Mouse (Mus musculus): Measurements from ENCODE around the gene Klrb1a. TPM values are rescaled to one million over a fixed set of nuclear protein-coding genes. Genes with fewer than 3 reads are reported as not detected.

Klrb1a gene
- polyA plus RNA-seq, 1 experiment: not detected

DNA sequence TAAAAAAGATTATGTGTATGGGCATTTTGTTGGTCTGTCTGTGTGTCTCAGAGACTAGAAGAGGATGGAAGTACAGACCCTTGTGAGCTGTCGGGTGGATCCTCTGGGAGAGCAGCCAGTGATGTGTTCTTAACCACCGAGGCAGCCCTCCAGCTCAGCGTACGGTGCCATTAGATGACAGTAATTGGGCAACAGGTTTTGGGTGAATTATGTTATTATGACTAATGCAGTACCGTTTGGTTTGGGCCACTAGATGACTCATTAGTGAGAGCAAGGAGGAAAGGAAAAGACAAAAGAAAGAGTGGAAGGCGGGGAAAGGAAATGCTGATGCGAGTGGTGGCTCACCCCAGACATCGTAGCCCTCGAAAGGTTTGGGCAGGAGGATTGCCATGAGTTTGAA, 28.7 kb downstream of the Klrb1a start:
- Histone ChIP-seq H3ac (ENCODE audit: control insufficient read depth, insufficient read length, low read depth) (no peak overlapping the region), H3K79me3 (ENCODE audit: low read depth) (no peaks in the 10 kb centered on the region)
- TF ChIP-seq FOSL1 (IDR thresholded peaks at IDR 0.05; ENCODE audit: insufficient read depth, low read length, poor library complexity, severe bottlenecking) (no peak), CEBPB (IDR thresholded peaks at IDR 0.05; ENCODE audit: low read depth) (peak; percentile 44)

DNA sequence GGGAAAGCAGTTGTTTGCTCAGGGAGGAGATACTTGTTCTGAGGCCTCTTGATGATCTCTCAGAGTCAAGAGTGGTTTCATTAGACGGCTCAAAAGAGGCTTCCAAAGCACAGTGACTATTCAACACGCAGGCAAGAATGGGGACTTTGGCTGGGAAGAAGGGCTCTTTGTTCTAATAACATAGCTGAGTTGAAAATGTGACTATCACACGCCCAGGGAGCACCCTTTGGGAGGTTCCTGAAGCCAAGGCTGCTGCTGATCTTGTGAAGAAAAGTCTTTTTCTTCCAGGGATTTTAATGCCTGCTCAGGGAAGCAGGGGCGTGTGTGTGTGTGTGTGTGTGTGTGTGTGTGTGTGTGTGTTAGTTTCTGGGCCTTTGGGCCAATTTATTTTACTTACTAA, 33.9 kb downstream of the Klrb1a start:
- Histone ChIP-seq H3K4me3 (ENCODE audit: insufficient read depth, poor library complexity, severe bottlenecking) (no peak overlapping the region), H3K27me3 (ENCODE audit: control insufficient read depth, insufficient read depth, insufficient read length) (no peaks in the 10 kb centered on the region), H3ac (ENCODE audit: control insufficient read depth, insufficient read length, low read depth) (no peak overlapping the region), H3K36me3 (ENCODE audit: control insufficient read depth, insufficient read depth) (no peaks in the 10 kb centered on the region), H3K79me2 (ENCODE audit: control insufficient read depth, insufficient read depth) (no peaks in the 10 kb centered on the region), H3K79me3 (ENCODE audit: low read depth) (no peaks in the 10 kb centered on the region)
- TF ChIP-seq CEBPB (IDR thresholded peaks at IDR 0.05; ENCODE audit: low read depth): no peak

More for the DNA sequence above, 28.7 kb downstream of the Klrb1a start:
- Histone ChIP-seq H3K79me2 (ENCODE audit: control insufficient read depth, insufficient read depth) (no peaks in the 10 kb centered on the region), H3K36me3 (ENCODE audit: control insufficient read depth, insufficient read depth) (no peaks in the 10 kb centered on the region), H3K4me3 (ENCODE audit: insufficient read depth, poor library complexity, severe bottlenecking) (no peak overlapping the region), H3K27me3 (ENCODE audit: control insufficient read depth, insufficient read depth, insufficient read length) (no peaks in the 10 kb centered on the region)

DNA sequence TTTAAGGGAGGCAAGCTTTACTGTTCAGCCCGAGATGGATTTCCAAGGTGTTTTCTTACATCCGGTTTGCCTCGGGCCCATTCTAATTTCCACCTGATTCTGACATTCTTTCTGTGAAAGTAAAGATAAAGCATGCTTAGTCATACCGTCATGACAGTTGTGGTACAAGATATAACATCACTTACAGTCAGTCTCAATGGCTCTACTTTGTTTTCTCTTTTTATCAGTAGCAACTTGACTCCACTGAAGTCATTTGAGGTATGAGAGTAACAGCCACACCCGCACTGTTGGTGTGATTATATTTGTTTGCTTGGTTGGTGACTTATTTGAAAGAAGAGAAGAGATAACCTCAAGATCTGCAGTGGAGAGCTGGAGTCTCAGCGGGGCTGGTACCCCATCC, 35.7 kb downstream of the Klrb1a start:
- Histone ChIP-seq H3ac (ENCODE audit: control insufficient read depth, insufficient read length, low read depth) (no peak overlapping the region), H3K4me3 (ENCODE audit: insufficient read depth, poor library complexity, severe bottlenecking) (no peak overlapping the region), H3K27me3 (ENCODE audit: control insufficient read depth, insufficient read depth, insufficient read length) (no peaks in the 10 kb centered on the region), H3K79me3 (ENCODE audit: low read depth) (no peaks in the 10 kb centered on the region), H3K36me3 (ENCODE audit: control insufficient read depth, insufficient read depth) (no peaks in the 10 kb centered on the region), H3K79me2 (ENCODE audit: control insufficient read depth, insufficient read depth) (no peaks in the 10 kb centered on the region)
- TF ChIP-seq FOSL1 (IDR thresholded peaks at IDR 0.05; ENCODE audit: insufficient read depth, low read length, poor library complexity, severe bottlenecking): no peak
- no peak for TF ChIP-seq USF1 (IDR thresholded peaks at IDR 0.05; ENCODE audit: low read depth)
- no peak for TF ChIP-seq MYOD1 (IDR thresholded peaks at IDR 0.05; ENCODE audit: control insufficient read depth, insufficient read length, low read depth)
- no peak for TF ChIP-seq CTCF (IDR thresholded peaks at IDR 0.05; ENCODE audit: control insufficient read depth, insufficient read depth, insufficient read length)
- no peak for TF ChIP-seq MAX (IDR thresholded peaks at IDR 0.05)
- no peak for TF ChIP-seq CEBPB (IDR thresholded peaks at IDR 0.05; ENCODE audit: low read depth)
- TF ChIP-seq MYOG (IDR thresholded peaks at IDR 0.05; ENCODE audit: control insufficient read depth, extremely low read depth, insufficient read length): no peak

DNA sequence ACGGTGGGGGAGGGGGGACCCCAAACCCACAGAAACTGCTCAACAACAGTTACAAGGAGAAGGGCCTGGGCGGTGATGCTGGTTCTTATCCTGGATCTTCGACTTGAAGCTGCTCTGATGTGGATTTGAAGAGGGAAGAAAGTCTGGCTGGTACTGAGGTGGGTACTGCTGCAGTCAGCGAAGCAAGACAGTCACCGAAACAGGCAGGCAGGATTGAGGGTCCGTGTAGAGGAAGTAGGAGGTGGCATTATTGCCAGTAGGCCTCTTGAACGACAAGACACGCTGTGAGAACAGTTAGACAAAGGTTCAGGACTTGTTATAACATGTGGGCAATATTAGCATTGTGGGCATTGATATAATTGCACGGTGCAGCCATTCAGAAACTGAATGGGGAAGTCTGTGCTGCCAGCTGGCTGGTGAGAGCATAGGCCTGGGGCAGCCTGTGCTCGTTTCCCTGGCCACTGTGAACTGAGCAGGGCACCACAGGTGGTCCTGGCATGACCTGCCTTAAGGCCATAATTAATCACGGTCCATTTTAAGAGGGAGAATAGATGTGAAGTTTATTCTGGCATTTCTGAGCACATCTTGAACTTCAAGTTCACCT, 37.6 kb downstream of the Klrb1a start:
- Histone ChIP-seq H3K27me3 (ENCODE audit: control insufficient read depth, insufficient read depth, insufficient read length) (no peaks in the 10 kb centered on the region), H3K79me2 (ENCODE audit: control insufficient read depth, insufficient read depth) (no peaks in the 10 kb centered on the region), H3K36me3 (ENCODE audit: control insufficient read depth, insufficient read depth) (no peaks in the 10 kb centered on the region), H3ac (ENCODE audit: control insufficient read depth, insufficient read length, low read depth) (no peak overlapping the region), H3K79me3 (ENCODE audit: low read depth) (no peaks in the 10 kb centered on the region), H3K4me3 (ENCODE audit: insufficient read depth, poor library complexity, severe bottlenecking) (no peak overlapping the region)
- no peak for TF ChIP-seq CEBPB (IDR thresholded peaks at IDR 0.05; ENCODE audit: low read depth)
- TF ChIP-seq MYOG (IDR thresholded peaks at IDR 0.05; ENCODE audit: control insufficient read depth, extremely low read depth, insufficient read length): no peak
- TF ChIP-seq USF1 (IDR thresholded peaks at IDR 0.05; ENCODE audit: low read depth): no peak
- TF ChIP-seq MAX (IDR thresholded peaks at IDR 0.05): no peak
- TF ChIP-seq MYOD1 (IDR thresholded peaks at IDR 0.05; ENCODE audit: control insufficient read depth, insufficient read length, low read depth): no peak
- TF ChIP-seq FOSL1 (IDR thresholded peaks at IDR 0.05; ENCODE audit: insufficient read depth, low read length, poor library complexity, severe bottlenecking): no peak
- no peak for TF ChIP-seq CTCF (IDR thresholded peaks at IDR 0.05; ENCODE audit: control insufficient read depth, insufficient read depth, insufficient read length)

DNA sequence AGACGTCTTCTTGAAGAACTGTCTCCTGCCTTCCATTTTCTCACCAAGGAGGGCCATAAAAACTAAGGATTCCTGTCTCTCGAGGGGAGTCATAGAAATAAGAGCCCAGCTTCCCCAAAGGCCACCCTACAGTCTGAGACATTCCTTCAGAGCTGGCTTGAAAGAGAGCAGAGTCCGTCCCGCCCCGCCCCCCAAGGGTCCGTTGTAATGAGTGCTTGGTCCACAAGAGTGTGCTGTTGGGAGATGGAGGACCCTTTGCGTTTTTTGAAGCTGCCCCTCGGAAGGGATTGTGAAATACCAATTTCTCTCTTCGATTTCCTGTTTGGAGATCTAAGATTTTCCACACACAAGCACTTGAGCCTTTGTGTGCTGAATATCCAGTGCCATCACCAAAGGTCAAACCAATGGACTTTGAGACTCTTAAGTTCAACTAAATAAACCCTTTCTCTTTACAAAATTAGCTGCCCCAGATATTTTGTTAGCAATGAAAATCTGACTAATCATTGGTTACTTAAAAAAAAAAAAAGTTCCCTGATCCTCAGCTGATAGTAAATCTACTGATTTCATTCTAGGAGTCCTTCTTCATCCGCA, 39.2 kb downstream of the Klrb1a start:
- no peaks in the 10 kb centered on the region for H3K36me3 ChIP-seq (ENCODE audit: control insufficient read depth, insufficient read depth)
- no peak overlapping the region for H3ac ChIP-seq (ENCODE audit: control insufficient read depth, insufficient read length, low read depth)
- no peaks in the 10 kb centered on the region for H3K79me2 ChIP-seq (ENCODE audit: control insufficient read depth, insufficient read depth)
- H3K27me3 ChIP-seq (ENCODE audit: control insufficient read depth, insufficient read depth, insufficient read length): no peaks in the 10 kb centered on the region
- H3K4me3 ChIP-seq (ENCODE audit: insufficient read depth, poor library complexity, severe bottlenecking): no peak overlapping the region
- no peak for TF ChIP-seq MYOG (IDR thresholded peaks at IDR 0.05; ENCODE audit: control insufficient read depth, extremely low read depth, insufficient read length)
- TF ChIP-seq MYOD1 (IDR thresholded peaks at IDR 0.05; ENCODE audit: control insufficient read depth, insufficient read length, low read depth): no peak
- TF ChIP-seq CTCF (IDR thresholded peaks at IDR 0.05; ENCODE audit: control insufficient read depth, insufficient read depth, insufficient read length): no peak
- no peak for TF ChIP-seq MAX (IDR thresholded peaks at IDR 0.05)
- no peak for TF ChIP-seq CEBPB (IDR thresholded peaks at IDR 0.05; ENCODE audit: low read depth)
- TF ChIP-seq USF1 (IDR thresholded peaks at IDR 0.05; ENCODE audit: low read depth): no peak
- H3K79me3 ChIP-seq (ENCODE audit: low read depth): no peaks in the 10 kb centered on the region

DNA sequence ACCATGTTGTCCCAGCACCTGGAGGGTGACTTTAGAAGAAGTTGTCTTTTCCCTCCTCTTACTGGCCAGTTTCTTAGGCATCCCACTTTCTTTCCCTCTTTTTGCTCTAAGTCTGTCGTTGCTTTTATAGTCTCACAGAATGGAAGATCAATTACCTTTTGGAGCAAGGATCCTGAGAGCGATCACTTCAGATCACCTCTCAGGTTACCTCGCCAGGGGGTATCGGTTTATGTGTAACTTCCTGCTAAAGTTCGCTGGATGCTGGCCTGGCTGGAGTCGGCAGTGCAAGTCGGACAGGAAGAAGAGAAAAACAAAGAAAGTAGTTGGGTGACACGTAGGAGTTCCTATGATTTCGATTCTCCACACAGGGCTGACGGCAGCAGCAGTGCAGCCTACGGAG, 41.8 kb downstream of the Klrb1a start, which contains the start of gene A2ml1:
A2ml1 (minus strand) TSS at position 101 of the 400 bp plus-strand sequence.
- H3K36me3 ChIP-seq (ENCODE audit: control insufficient read depth, insufficient read depth): no peaks in the 10 kb centered on the region
- H3K79me3 ChIP-seq (ENCODE audit: low read depth): no peaks in the 10 kb centered on the region
- no peaks in the 10 kb centered on the region for H3K79me2 ChIP-seq (ENCODE audit: control insufficient read depth, insufficient read depth)
- no peak within 1 kb of the TSS for H3ac ChIP-seq (ENCODE audit: control insufficient read depth, insufficient read length, low read depth)
- no peak for TF ChIP-seq CEBPB (IDR thresholded peaks at IDR 0.05; ENCODE audit: low read depth)
- no peak for TF ChIP-seq MAX (IDR thresholded peaks at IDR 0.05)
- no peak for TF ChIP-seq MYOD1 (IDR thresholded peaks at IDR 0.05; ENCODE audit: control insufficient read depth, insufficient read length, low read depth)
- no peak for TF ChIP-seq CTCF (IDR thresholded peaks at IDR 0.05; ENCODE audit: control insufficient read depth, insufficient read depth, insufficient read length)
- no peak for TF ChIP-seq FOSL1 (IDR thresholded peaks at IDR 0.05; ENCODE audit: insufficient read depth, low read length, poor library complexity, severe bottlenecking)
- no peak for TF ChIP-seq USF1 (IDR thresholded peaks at IDR 0.05; ENCODE audit: low read depth)
- TF ChIP-seq MYOG (IDR thresholded peaks at IDR 0.05; ENCODE audit: control insufficient read depth, extremely low read depth, insufficient read length): no peak
- H3K4me3 ChIP-seq (ENCODE audit: insufficient read depth, poor library complexity, severe bottlenecking): no peak within 1 kb of the TSS
- H3K27me3 ChIP-seq (ENCODE audit: control insufficient read depth, insufficient read depth, insufficient read length): no peaks in the 10 kb centered on the region
